Mouse (Mus musculus) myocyte (in vitro differentiated cells): ENCODE measurements around the gene Btaf1.
"Not testable (repeated sequence)": the region's sequence is repeated elsewhere in the genome, so short reads cannot be mapped to it uniquely, and the experiment has no call there.

Source experiments
- CEBPB ChIP-seq: IDR thresholded peaks from 2 replicates; pipeline ENCODE4 v1.6.1; 2011; ENCODE audit warnings: mild to moderate bottlenecking, moderate library complexity; ENCODE audit not compliant: poor library complexity, insufficient read depth, severe bottlenecking
- MAX ChIP-seq: IDR thresholded peaks from one replicate; pipeline ENCODE4 v1.6.1; 2011; ENCODE audit warnings: low read depth, mild to moderate bottlenecking, control low read depth
- MYOD1 ChIP-seq, 3 experiments: IDR thresholded peaks; one replicate each; pipeline ENCODE4 v1.6.1; 2011; ENCODE audit warnings: control low read depth in 2 of 3, low read depth in 2 of 3, mild to moderate bottlenecking in 2 of 3, moderate library complexity in 1 of 3; ENCODE audit not compliant: insufficient read length in 2 of 3, control insufficient read depth in 1 of 3
- MYOG ChIP-seq, 3 experiments: IDR thresholded peaks; one replicate each; pipeline ENCODE4 v1.6.1; 2011; ENCODE audit warnings: control low read depth in 2 of 3, low read depth in 2 of 3, mild to moderate bottlenecking in 2 of 3; ENCODE audit not compliant: insufficient read length in 2 of 3, control insufficient read depth in 1 of 3, insufficient read depth in 1 of 3
- POLR2A ChIP-seq: IDR thresholded peaks from one replicate; pipeline ENCODE4 v1.6.1; 2011; ENCODE audit warnings: low read depth, mild to moderate bottlenecking, control low read depth, moderate library complexity; ENCODE audit not compliant: insufficient read length
- POLR2AphosphoS2 ChIP-seq: IDR thresholded peaks from one replicate; pipeline ENCODE4 v1.6.1; 2011; ENCODE audit warnings: low read depth, control low read depth; ENCODE audit not compliant: insufficient read length
- REST ChIP-seq: IDR thresholded peaks from one replicate; pipeline ENCODE4 v1.6.1; 2011; ENCODE audit warnings: mild to moderate bottlenecking, control low read depth, moderate library complexity; ENCODE audit not compliant: insufficient read depth, insufficient read length
- SRF ChIP-seq: IDR thresholded peaks from one replicate; pipeline ENCODE4 v1.6.1; 2011; ENCODE audit warnings: low read depth; ENCODE audit not compliant: control insufficient read depth, insufficient read length
- USF1 ChIP-seq: IDR thresholded peaks from one replicate; pipeline ENCODE4 v1.6.1; 2011; ENCODE audit warnings: low read depth, mild to moderate bottlenecking, control low read depth, moderate library complexity

DNA sequence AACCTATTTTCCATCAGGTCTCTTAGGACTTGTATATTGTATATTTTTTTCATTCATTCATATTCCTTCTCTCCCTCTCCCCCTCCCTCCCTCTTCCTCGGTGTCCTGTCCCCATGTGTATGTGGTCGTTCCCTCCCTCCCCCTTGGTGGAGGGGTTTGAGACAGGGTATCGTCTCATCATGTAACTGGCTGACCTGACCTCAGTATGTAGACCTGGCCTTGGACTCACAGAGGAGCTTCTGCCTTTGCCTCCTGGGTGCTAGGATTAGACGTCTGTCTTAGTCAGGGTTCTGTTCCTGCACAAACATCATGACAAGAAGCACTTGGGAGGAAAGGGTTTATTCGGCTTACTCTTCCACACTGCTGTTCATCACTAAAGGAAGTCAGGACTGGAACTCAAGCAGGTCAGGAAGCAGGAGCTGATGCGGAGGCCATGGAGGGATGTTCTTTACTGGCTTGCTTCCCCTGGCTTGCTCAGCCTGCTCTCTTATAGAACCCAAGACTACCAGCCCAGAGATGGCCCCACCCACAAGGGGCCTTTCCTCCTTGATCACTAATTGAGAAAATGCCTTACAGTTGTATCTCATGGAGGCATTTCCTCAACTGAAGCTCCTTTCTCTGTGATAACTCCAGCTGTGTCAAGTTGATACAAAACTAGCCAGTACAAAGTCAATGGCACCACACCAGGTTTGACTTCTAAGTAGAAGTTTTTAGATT lies 36.8 kb downstream of the Btaf1 start:
- not testable (repeated sequence) for TF ChIP-seq MYOG (IDR thresholded peaks at IDR 0.05; ENCODE audit: control insufficient read depth in 1 of 3, insufficient read depth in 1 of 3, insufficient read length in 2 of 3, low read depth in 2 of 3); POLR2A; MAX; USF1; REST; POLR2AphosphoS2; MYOD1 (IDR thresholded peaks at IDR 0.05; ENCODE audit: control insufficient read depth in 1 of 3, insufficient read length in 2 of 3, low read depth in 2 of 3); CEBPB; SRF
